Mouse (Mus musculus) heart, adult 2 months (tissue): ENCODE measurements around the gene P4ha2. TPM values are rescaled to one million over a fixed set of nuclear protein-coding genes. Genes with fewer than 3 reads are reported as not detected.

ENCODE experiments used
- DNase-seq, 2 experiments: peaks; one replicate each; pipeline ENCODE4 v3.0.0; 2021
- H3K27ac ChIP-seq: fragments of 200-600 bp; 2 replicates; pipeline ENCODE4 v1.8.1; 2022
- H3K27me3 ChIP-seq: fragments of 200-500 bp; 2 replicates; pipeline ENCODE4 v1.6.1; 2012; ENCODE audit warnings: mild to moderate bottlenecking, low read length, inconsistent platforms, mixed read lengths; ENCODE audit not compliant: control insufficient read depth, insufficient read depth
- H3K36me3 ChIP-seq: fragments of 200-500 bp; 2 replicates; pipeline ENCODE4 v1.6.1; 2012; ENCODE audit warnings: low read length, inconsistent platforms; ENCODE audit not compliant: control insufficient read depth, insufficient read depth
- H3K4me1 ChIP-seq: fragments of 200-500 bp; 2 replicates; pipeline ENCODE4 v1.6.1; 2011; ENCODE audit warnings: low read length; ENCODE audit not compliant: control insufficient read depth, insufficient read depth
- H3K4me3 ChIP-seq: fragments of 200-600 bp; 2 replicates; pipeline ENCODE4 v1.8.1; 2022
- H3K79me2 ChIP-seq: fragments of 200-500 bp; replicated peaks from 2 replicates; pipeline ENCODE4 v1.6.1; 2012; ENCODE audit warnings: mild to moderate bottlenecking, inconsistent platforms, low read length, moderate library complexity, mixed read lengths; ENCODE audit not compliant: control insufficient read depth, insufficient read depth
- H3K9ac ChIP-seq: fragments of 200-500 bp; 2 replicates; pipeline ENCODE4 v1.6.1; 2012; ENCODE audit warnings: low read depth, mild to moderate bottlenecking, control low read depth, inconsistent platforms, low read length, mixed read lengths
- CTCF ChIP-seq: fragments of 200-600 bp; IDR thresholded peaks from 2 replicates; pipeline ENCODE4 v1.8.1; 2022; ENCODE audit warnings: antibody characterized with exemption, mild to moderate bottlenecking, moderate library complexity
- EP300 ChIP-seq: fragments of 200-500 bp; IDR thresholded peaks from 2 replicates; pipeline ENCODE4 v1.6.1; 2011; ENCODE audit warnings: low read depth, low read length, control low read depth; ENCODE audit not compliant: insufficient read depth
- POLR2A ChIP-seq: fragments of 200-500 bp; IDR thresholded peaks from 2 replicates; pipeline ENCODE4 v1.6.1; 2011; ENCODE audit warnings: mild to moderate bottlenecking, low read depth, low read length, control low read depth; ENCODE audit not compliant: insufficient read depth
- WGBS: fragments of 180-500 bp; shearing (Covaris S2); methylation state at CpG from one replicate; pipeline ENCODE4 v1.1.7; 2018; 5-methylcytosine and 5-hydroxymethylcytosine counted together
- intact Hi-C: fragments of 180-260 bp; cut with DNase I; formaldehyde crosslinking; loops from one replicate; pipeline ENCODE4 v1.15.1; 2025
- polyA plus RNA-seq: library from polyadenylated mRNA; depleted of rRNA; stranded (reverse); fragments of >200 nt; gene quantifications from 2 replicates; pipeline ENCODE4 v1.2.3, GENCODE M21; 2012
- total RNA-seq, 2 experiments: library from RNA; stranded (reverse); gene quantifications; 2 replicates each; pipeline ENCODE4 v1.2.3; 2021

P4ha2 gene
- total and polyA plus RNA-seq, 3 experiments, result 37.4 to 63.6 (median 59.9) TPM

DNA sequence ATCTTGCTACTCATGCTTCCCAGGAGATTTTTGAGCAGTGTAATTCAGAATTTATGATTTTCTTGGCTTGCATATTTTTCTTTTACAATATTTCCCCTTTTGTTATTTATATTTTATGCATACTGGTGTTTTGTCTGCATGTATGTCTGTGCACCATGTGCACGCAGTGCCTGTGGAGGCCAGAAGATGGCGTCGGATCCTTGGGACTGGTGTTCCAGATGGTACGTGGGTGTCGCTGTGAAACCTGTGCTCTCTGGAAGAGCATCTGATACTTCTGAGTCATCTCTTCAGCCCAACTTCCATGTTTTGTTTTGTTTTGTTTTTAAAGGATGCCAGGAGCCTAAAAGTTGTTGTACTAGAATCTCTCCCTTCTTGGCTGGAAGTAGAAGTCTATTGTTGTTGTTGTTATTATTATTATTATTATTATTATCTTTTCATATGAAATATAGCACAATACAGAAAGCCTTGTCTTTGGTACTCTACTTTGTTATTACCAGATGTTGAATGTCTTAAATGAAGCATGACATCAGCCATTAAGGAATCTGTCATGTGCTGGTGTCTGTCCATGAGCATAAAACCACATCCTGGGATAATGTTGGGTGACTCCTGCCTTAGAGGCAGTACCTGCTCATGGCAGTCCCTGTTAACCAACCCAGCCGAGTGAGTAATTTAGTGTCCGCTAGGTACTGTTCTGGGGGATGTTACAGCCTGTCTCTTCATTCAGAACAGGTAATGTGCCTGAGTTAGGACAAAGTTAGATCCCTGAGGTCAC lies 41.5 kb downstream of the P4ha2 start:
- no peaks in the 10 kb centered on the region for H3K4me1 ChIP-seq
- intact Hi-C loops, result no loop called here
- TF ChIP-seq CTCF (peak; percentile 22), POLR2A (no peak), EP300 (no peak)
- no peaks in the 10 kb centered on the region for H3K79me2 ChIP-seq
- no peaks in the 10 kb centered on the region for H3K36me3 ChIP-seq
- no peak for DNase-seq
- H3K27ac ChIP-seq, result no peak overlapping the region
- H3K27me3 ChIP-seq, result no peaks in the 10 kb centered on the region
- H3K9ac ChIP-seq, result no peak overlapping the region
- WGBS, result 84% methylated on average over 7 of the region's 7 CpGs
- no peak overlapping the region for H3K4me3 ChIP-seq

DNA sequence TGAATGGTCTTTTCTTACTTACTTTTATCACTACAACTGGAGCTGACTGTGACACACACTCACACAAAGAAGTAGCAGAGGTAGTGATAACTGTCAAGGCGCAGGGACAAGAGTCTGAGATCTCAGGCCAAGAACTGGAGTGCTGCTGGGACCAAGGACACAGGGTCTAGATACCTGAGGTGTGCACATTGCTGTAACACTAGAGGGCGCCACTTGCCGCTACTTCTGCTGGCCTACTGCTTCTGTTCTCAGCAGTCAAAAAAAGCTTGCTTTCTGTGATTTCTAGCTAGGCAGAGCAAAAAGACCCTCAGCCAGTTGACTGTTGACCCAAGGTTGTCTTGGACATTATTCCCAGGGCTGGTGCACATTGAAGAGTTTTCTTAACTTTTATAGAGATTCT lies 45.0 kb downstream of the P4ha2 start:
- no peaks in the 10 kb centered on the region for H3K4me1 ChIP-seq
- 21% methylated on average over 3 of the region's 3 CpGs for WGBS

DNA sequence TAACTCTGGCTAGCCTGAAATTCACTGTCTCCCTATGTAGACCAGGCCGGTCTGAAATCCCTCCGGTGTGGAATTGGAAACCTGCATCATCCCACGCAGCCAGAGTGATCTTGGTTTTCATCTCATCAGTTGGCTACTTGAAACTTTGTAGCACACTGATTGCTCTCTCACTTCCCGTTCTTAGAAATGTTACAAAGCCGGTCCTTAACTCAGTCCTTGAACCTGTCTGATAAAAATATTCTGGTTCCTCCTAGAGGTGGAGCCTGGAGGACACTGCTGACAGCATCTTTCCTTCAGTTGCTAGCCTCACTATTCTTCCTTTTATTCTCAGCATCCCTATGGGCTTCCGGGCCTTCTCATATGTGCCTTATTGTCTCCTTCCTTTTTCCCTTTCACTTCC lies 46.1 kb downstream of the P4ha2 start:
- intact Hi-C loops, result loop anchor here (1.0 kb wide), 1 partner anchor 111 kb away; no protein-coding TSS in a partner anchor
- Histone ChIP-seq H3K36me3 (no peaks in the 10 kb centered on the region), H3K9ac (no peak overlapping the region), H3K27me3 (no peaks in the 10 kb centered on the region), H3K79me2 (no peaks in the 10 kb centered on the region), H3K4me3 (no peak overlapping the region), H3K4me1 (no peaks in the 10 kb centered on the region), H3K27ac (no peak overlapping the region)
- WGBS, result 68% methylated on average over 6 of the region's 6 CpGs
- no peak for TF ChIP-seq EP300
- TF ChIP-seq POLR2A, result no peak
- TF ChIP-seq CTCF, result no peak
- DNase-seq, result no peak

More for the DNA sequence above, 45.0 kb downstream of the P4ha2 start:
- H3K9ac ChIP-seq, result no peak overlapping the region
- H3K4me3 ChIP-seq, result no peak overlapping the region
- H3K27ac ChIP-seq, result no peak overlapping the region
- H3K79me2 ChIP-seq, result no peaks in the 10 kb centered on the region
- H3K36me3 ChIP-seq, result no peaks in the 10 kb centered on the region
- no peaks in the 10 kb centered on the region for H3K27me3 ChIP-seq
- peak; percentile 65 to 72 for DNase-seq
- TF ChIP-seq POLR2A (no peak), CTCF (peak; percentile 89), EP300 (peak; percentile 78)
- intact Hi-C loops, result loop anchor here (1.0 kb wide), 1 partner anchor 112 kb away; no protein-coding TSS in a partner anchor

DNA sequence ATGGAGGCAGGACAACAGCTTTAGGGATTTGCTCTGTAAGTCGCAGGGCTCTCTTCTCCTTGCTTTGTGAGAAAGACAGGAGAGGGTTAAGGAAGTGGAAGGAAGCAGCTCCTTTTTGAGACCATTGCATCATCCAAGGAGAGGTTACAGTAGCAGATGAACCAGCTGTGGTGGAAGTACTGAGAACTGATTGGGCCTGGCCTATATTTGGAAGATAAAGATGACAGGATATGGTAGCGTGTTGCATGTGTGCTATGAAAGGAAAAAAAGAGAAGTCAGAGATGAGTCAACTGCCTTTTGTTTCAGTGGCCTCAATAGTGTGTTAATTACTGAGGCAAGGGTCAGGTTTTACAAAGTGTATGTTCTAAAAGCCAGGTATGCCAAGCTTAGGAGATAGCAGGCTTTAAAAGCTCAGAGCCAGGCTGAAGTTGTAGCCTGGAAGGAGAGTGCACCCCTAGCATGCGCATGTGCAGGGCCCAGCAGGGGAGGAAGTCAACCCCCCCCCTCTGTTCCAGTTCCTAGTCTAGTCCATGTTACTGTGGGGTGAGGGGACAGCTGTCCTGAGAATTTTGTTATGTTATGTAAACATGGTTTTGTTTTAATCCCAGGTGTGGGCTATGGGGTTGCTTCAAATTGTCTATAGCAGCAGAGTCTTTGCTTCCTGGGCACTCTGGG lies 50.0 kb downstream of the P4ha2 start:
- Histone ChIP-seq H3K4me3 (no peak overlapping the region), H3K79me2 (no peaks in the 10 kb centered on the region), H3K4me1 (no peaks in the 10 kb centered on the region), H3K9ac (no peak overlapping the region), H3K27ac (no peak overlapping the region), H3K36me3 (no peaks in the 10 kb centered on the region), H3K27me3 (no peaks in the 10 kb centered on the region)
- intact Hi-C loops, result loop anchor here (5.0 kb wide), 1 partner anchor 57 kb away; no protein-coding TSS in a partner anchor
- no peak for TF ChIP-seq POLR2A
- TF ChIP-seq EP300, result no peak
- no peak for TF ChIP-seq CTCF
- 54% methylated on average over 3 of the region's 3 CpGs for WGBS
- DNase-seq, result peak; percentile 8 to 19

DNA sequence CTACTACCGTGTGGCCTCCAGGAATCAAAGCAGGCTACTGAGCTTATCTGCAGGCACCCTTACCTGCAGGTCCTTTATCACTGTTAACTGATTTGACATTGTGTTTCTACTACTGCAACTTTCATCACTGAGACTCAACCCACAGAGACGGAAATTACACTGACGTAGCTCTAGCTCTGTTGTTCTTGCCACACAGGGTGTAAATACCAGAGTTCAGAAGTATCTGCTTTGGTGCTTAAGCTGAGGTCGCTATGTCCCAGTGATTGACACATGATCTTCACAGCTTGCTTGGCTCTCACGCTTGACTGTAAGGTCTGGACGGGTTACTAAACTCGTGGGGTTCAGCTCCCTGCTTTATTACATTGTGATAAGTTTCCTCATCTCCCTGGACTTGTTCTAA lies 51.2 kb downstream of the P4ha2 start:
- intact Hi-C loops, result loop anchor here (5.0 kb wide), 1 partner anchor 56 kb away; no protein-coding TSS in a partner anchor
- H3K36me3 ChIP-seq, result no peaks in the 10 kb centered on the region
- WGBS, result 52% methylated on average over 7 of the region's 7 CpGs
- H3K9ac ChIP-seq, result no peak overlapping the region
- H3K79me2 ChIP-seq, result no peaks in the 10 kb centered on the region
- no peak for TF ChIP-seq EP300
- no peak for TF ChIP-seq CTCF
- TF ChIP-seq POLR2A, result no peak
- no peak for DNase-seq
- no peaks in the 10 kb centered on the region for H3K27me3 ChIP-seq
- no peak overlapping the region for H3K4me3 ChIP-seq
- peaks cover 6% of the 10 kb centered on the region for H3K4me1 ChIP-seq
- H3K27ac ChIP-seq, result no peak overlapping the region

DNA sequence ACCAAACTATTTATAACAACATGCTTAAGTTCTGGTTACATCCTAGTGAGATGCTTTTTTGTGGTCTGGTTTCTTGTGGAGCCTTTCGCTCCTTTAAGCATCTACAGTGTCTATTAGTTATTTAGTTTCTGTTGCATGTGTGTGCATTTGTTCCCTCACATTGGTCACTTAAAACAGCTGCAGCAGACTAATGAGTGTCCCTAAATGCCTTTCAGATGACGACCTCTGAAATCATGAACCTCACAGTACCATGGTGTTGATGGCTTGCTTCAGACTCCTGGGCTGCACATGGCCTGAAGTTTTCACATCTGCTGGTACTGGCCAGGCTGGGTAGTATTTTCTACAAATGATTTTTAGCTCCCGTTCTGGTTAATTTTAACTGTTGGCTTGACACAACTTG lies 53.1 kb downstream of the P4ha2 start:
- peaks cover 6% of the 10 kb centered on the region for H3K4me1 ChIP-seq
- H3K27ac ChIP-seq, result no peak overlapping the region
- no peak for TF ChIP-seq CTCF
- no peak for TF ChIP-seq EP300
- TF ChIP-seq POLR2A, result no peak
- peak in 1 of 2 experiments; percentile 8 for DNase-seq
- no peaks in the 10 kb centered on the region for H3K36me3 ChIP-seq
- 77% methylated on average over 3 of the region's 3 CpGs for whole genome bisulfite sequencing
- no peaks in the 10 kb centered on the region for H3K27me3 ChIP-seq
- no peak overlapping the region for H3K4me3 ChIP-seq
- H3K79me2 ChIP-seq, result no peaks in the 10 kb centered on the region
- intact Hi-C loops, result loop anchor here (5.0 kb wide), 1 partner anchor 54 kb away; no protein-coding TSS in a partner anchor
- no peak overlapping the region for H3K9ac ChIP-seq
